Mouse (Mus musculus) heart, postnatal 10 days (tissue): ENCODE measurements around the gene Rptor. TPM values are rescaled to one million over a fixed set of nuclear protein-coding genes. Genes with fewer than 3 reads are reported as not detected.

Experiments used
- DNase-seq, 2 experiments: peaks; one replicate each; pipeline ENCODE4 v3.0.0; 2021
- intact Hi-C: fragments of 180-260 bp; cut with DNase I; formaldehyde crosslinking; loops from one replicate; pipeline ENCODE4 v1.15.1; 2025
- total RNA-seq, 2 experiments: library from RNA; stranded (reverse); gene quantifications; 2 replicates each; pipeline ENCODE4 v1.2.3; 2021

Gene Rptor
- total RNA-seq, 2 experiments from 2014 or later: 39.2 to 40.7 TPM

DNA sequence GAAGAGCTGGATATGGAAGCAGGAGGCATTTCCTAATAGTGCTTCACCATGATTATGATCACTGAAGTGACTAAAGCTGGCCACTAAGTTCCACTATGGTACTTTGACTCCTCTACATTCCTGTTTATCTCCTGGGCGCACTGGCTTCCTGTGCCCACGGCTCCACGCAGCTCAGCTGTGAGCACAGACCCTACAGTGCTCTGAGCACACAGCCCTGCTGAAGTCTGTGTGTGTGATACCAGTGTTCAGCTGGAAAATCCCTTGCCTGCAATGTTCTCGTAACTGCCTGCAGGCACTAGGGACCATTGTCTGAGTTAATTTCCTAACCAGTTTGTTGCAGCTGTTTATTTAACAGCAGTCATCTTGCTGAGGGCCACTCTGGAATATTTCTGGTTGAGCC, 223.5 kb downstream of the Rptor start:
- intact Hi-C loops: no loop called here
- DNase-seq: no peak

DNA sequence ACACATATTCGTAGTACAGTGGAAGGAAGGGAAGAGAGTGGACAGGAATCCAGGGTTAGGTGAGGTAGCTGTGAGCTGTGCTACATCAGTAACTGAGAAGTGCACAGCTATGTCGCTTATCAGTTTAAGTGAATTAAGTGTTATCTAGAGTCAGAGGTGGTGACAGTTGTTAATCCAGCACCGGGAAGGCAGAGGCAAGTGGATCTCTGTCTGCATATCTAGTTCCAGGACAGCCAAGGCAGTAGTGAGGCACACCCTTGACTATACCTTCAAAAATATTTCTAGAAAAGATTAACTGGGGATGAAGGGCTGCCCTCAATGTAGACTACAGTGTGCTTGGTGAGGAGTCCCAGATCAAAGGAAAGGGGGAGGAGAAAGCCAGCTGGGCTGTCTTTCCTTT, 226.4 kb downstream of the Rptor start:
- no peak for DNase-seq
- intact Hi-C loops: no loop called here

DNA sequence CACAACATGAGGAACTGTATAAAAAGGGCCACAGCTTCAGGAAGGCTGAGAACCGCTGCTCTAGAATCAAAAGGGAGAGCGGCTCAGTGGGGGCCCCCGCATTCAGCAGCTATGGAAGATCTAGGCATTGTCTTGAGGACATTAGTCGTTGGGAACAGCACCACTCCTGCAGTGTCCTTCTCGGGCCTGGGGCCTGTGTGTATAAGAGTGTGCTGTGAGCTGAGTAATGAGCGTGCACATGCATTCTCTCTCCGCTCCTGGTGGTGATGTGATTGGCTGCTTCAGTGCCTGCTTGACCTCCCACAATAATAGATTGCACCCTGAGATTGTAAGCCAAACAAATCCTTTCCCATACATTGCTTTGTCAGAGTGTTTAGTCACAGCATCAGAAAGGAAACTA, 229.0 kb downstream of the Rptor start:
- intact Hi-C loops: no loop called here
- DNase-seq: no peak

DNA sequence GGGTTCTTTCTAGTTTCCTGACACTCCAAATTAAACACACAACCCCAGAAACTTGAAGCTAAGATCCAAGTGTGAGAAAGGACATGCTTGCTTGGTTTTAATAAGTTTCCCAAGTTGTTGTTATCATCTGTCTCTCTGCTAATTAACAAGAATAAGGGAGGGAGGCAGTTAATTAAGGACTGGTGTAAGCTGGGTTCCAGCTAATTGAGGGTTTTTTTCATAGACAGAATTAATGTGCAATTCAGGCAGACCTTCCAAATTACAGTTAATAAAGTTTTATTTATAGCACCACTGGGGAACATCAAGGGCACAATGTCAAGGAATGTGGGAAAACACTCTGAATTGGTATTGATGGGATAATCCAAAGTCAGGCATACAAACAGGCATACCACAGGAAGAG, 230.6 kb downstream of the Rptor start:
- intact Hi-C loops: no loop called here
- no peak for DNase-seq

DNA sequence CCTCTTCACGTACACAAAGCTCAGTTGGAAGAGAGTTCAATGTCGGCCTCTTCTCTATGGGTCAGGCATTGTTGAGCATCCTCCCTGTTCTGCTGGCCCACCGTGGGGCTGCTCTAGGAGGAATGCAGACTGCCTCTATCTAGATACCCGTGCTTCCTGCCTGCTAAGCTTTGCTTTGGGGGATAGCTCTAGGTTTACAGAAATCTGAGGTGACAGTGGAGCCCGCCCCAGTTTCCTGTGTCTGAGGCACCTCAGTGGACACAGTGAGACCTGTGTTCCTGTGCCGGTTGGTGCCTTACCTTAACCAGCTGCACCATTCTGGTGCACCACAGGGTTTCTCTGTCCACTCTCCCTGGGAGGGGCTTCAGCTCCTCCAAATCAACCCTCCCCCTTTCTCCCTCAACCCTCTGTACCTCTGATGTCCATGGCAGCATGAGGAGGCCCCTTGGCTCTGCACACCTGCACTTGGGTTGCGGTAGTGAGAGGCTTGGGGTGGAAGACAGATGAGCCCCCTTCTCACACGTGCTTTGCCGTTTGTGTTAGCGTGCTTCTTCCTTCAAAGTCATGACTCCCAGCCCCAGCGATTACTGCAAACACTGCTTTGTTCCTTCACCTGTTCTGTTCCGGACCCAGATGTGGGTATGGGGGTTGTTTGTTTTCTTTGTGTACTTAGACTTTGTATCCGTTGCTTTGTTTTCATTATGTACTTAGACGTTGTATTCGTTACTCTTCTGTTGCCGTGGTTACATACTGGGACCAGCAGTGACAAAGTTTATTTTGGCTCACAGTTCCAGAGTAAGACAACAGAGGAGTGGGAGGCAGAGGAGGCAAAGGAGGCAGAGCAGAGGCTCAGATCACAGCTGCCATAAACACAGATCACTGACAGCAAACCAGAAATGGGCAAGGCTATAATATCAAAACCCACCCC, 231.4 kb downstream of the Rptor start:
- no peak for DNase-seq
- intact Hi-C loops: no loop called here

DNA sequence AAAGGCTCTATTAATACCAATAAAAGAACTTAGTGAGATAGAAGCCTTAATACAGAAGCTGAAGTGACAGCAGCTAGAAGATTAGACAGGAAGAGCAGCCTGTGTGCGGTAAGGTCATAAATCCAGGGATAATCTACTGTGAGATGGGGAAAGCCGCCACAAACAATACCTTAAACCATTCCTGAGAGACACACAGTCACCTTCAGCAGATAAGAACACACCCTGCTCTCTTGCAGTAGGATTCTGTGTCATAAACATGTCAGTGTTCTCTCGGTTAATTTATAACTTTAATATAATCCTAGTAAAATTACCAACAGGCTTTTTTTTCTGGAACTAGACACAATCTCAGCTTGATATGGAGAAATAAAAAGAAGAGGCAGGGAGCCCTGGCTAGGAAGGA, 233.6 kb downstream of the Rptor start:
- DNase-seq: no peak
- intact Hi-C loops: no loop called here

DNA sequence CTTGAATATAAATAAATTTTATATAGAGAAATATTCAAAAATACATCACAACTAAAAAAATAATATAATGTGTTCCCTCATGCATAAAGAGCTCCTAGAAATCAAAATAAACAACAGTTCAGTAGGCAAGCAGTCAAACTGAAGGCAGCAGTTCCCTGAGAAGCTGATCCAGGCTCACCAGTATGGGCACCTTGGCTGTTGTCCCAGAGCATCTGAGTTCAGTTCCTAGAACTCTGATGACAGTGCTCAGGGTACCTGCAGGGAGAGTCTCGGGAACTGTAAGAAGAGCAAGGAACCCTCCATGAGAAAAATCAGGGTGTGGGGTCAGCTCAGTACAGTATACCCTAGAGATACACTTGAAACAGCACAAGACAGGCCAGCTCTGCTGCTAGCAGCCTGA, 235.1 kb downstream of the Rptor start:
- intact Hi-C loops: no loop called here

DNA sequence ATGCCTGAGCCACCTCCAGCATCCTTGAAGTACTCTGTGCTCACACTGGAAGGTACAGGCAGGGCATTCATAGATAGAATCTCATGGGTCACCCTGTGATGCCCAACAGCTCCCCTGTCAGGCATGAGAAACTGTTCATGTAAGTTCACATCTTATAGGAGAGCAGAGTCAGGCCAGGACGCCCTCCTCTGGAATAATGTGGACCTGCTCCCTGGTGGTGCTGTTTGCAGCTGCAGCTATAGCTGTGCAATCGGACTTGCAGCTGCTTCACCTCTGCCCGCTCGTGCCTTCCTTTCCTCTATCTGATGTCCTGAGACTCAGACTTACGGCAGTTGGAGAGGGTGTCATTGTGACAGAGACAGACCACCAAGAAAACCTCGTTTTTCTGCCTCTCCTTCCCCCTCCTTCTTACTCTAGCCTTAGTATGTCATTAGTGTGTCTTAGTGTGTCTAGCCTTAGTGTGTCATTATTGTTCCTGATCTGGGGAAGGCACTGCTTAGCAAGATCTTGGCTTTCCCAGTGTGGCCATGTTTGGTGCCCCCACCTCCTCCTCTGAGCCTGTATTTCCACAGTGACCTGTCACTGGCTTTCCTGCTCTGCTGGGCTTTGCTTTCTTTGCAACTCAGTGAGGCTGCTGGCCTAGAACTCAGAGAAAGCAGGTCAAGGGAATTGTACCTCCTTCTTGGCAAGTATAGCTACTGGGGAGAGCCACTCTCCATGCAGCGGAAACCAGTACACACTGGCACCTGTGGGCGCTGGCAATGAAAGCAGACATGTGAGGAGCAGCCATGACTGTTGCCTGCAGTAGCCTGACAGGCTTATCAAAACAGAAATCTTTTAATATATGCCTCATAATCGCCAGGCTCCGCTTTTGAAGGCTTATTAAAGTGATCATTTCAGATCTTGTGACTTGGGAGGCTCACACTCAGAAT, 237.0 kb downstream of the Rptor start:
- intact Hi-C loops: no loop called here
- DNase-seq: no peak

More for the DNA sequence above, 235.1 kb downstream of the Rptor start:
- DNase-seq: no peak

DNA sequence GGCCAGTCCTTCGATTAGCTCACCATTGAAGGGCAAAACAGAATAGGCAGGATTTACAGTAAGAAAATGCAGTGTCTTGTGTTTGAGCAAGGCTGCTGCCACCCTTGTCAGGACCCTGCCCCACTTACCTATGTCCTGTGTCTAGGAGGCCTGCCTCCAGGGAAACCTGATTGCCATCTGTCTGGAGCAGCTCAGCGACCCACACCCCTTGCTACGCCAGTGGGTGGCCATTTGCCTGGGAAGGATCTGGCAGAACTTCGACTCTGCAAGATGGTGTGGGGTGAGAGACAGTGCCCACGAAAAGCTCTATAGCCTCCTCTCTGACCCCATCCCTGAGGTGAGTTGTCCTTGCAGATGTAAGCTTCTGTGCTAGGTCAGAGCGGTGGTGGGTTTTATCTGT, 243.9 kb downstream of the Rptor start:
- intact Hi-C loops: no loop called here

DNA sequence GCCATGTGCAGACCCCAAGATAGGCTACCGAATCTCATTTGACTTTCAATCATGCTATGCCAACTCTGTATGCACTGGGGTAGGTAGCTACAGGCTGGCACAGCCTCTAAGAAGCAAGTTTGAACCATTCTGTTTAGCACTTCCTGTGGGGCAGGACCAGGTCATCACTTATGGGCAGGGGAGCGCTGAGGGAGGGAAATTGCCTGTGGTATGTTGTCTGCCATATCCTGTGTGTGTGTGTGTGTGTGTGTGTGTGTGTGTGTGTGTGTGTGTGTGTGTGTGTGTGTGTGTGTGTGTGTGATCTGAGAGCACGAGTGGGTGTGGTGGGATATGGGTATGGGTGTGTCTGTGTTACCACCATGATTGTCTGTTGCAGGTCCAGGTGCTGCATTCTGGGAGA, 244.4 kb downstream of the Rptor start:
- no peak for DNase-seq
- intact Hi-C loops: no loop called here

More for the DNA sequence above, 243.9 kb downstream of the Rptor start:
- DNase-seq: no peak

DNA sequence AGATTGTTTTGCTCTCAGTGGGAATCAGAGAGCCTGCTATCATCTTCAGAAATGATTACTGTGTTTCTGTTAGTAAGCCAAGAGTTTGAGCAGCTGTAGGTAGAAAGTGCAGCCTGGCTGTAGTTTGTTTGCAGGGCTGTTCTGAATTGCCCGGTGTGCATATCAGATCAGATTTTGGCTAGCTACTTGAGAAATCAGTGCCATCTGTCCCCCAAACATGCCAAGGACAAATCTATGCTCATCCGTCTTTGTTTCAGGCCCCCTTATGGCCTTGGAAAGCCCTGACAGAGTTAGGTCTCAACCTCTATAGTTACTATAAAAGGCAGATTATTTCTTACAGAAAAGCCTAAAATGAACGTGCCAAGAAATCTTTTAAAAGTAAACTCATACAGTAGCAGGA, 244.9 kb downstream of the Rptor start:
- intact Hi-C loops: no loop called here
- DNase-seq: no peak

DNA sequence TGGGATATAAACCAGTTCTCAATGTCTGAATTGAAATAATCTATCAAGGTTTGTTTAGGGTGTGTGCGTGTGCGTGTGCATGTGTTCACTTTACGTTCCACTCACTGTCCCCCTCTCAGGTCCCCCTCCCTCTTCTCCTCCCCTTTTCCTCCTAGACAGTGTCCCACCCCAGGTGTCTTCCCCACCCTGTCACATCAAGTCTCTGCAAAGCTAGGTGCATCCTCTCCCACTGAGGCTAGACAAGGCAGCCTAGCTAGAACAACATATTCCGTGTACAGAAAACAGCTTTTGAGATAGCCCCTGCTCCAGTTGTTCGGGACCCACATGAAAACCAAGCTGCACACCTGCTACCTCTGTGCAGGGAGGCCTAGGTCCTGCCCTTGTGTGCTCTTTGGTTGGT, 245.5 kb downstream of the Rptor start:
- intact Hi-C loops: no loop called here

DNA sequence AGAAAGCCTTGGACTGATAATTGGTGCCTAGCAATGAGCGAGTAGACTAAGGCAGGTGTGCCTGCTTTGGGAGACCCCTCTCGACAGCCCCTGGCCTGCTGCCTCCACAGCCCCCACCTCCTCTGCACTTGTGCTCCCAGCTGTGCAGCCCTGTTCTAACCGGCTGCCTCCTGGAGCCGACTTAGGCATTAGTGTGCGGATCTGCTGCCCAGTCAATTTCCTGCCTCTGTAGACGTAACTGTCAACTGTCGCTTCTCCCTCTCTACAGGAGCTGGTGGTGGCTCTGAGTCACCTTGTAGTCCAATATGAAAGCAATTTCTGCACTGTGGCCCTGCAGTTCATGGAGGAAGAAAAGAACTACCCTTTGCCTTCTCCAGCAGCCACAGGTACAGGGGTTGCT, 253.3 kb downstream of the Rptor start:
- intact Hi-C loops: no loop called here
- no peak for DNase-seq

More for the DNA sequence above, 245.5 kb downstream of the Rptor start:
- no peak for DNase-seq

DNA sequence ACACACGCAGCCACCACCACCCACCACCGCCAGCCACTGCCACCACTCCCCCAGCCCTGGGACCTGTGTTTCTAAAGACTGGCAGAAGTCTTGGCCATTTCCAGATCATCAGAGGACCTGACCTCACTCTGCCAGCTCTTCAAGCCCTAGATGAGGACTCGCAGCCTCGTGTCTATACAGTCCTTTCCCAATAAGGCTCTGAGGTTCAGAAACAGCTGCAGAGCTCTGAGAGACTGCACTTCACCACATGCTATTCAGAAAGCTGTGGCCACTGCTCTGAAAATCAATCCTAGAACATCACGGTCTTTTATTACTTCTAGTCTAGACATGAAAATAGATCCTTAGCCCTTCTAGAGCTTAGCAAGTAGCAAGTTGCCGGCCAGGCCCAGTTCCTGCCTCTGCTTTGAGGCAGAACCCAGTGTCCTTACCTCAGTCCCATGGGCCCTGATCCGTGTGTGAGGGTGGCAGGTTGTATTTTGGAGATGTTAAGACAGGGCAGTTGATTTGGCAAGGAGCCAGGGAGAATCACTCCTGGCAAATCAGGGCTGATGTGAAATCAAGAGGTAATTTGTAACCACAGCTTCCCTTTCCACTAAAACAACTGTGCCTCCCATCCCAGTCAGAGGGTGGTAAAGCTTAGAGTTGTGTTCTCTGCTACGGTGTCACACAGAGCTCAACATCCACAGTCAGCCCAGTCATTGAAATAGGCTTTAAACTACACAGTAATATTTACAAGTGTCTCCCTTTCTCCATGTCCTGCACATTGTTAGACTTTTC, 260.0 kb downstream of the Rptor start:
- intact Hi-C loops: no loop called here
- DNase-seq: no peak

DNA sequence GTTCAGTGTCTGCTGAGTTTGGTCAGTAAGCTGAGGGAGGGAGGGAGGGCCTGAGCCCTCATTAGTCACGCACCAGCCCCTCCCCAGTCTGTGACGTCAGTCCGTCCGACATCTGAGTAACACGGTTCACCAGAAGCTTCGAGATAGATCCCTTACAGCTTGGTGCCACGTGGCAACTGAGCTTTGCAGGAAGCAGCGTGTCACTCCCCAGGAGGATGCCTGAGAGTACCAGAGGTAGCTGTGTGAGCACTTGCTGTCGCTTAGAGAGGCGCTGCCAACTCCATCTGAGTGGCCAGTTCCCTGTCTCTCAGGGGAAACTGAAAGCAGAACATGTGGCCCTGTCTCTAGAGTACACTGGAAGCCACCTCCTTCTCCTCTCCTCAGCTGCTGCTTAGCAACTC, 260.7 kb downstream of the Rptor start:
- DNase-seq: peak; percentile 29 to 32
- intact Hi-C loops: no loop called here

DNA sequence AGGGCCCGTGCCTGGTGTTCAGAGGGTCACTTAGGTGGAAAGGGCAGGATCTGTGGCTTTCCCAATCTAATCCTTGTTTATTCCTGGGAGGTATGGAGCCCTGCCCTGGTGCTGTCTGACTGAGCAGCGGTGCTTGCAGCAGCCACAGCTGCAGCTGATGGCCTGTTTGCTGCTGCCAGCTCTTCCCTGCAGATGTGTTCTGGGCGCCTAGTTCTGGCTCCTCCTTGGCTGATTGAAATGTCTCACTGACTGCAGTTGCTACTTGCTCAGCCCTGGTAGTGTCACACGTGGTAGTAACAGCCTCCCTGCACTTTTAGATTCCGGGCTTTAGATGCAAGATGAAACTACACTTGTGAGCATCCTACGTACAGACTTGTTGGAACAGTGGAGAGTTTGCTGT, 264.1 kb downstream of the Rptor start:
- intact Hi-C loops: no loop called here
- DNase-seq: no peak

DNA sequence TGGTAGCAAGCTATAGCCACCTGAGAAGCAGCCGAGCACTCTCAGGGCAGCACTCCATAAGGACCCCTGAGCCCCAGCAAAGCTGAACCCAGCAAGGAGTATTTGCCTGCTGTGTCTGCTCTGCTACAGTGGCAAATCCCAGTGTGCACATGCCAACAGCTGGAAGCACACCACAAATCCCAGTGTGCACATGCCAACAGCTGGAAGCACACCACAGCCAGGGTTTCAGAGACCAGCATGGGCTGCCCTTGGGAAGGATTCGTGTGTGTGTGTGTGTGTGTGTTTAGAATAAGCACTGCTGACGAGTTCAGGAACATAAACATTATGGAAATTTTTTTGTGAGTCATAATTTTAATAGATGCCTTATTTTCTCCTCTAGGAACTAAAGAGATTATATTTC, 265.4 kb downstream of the Rptor start:
- intact Hi-C loops: no loop called here
- no peak for DNase-seq

DNA sequence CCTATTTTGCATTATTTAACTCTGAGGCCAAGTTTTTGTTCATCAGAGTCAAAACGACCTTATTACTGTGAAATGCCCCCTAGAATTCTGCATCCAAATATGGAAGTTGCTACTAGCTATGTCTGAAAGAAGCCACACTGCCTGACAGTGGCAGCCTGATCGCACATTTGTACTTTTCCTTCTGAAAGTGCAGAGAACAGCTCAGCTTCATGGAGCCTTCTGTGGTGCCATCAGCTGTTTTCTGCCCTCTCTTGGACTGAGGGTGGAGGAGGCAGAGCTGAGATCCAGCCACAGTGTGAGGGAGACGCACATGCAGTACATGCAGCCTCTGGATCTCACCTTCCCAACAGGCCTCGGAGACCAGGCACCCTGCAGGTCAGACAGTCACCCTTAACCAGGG, 265.9 kb downstream of the Rptor start:
- no peak for DNase-seq
- intact Hi-C loops: no loop called here

DNA sequence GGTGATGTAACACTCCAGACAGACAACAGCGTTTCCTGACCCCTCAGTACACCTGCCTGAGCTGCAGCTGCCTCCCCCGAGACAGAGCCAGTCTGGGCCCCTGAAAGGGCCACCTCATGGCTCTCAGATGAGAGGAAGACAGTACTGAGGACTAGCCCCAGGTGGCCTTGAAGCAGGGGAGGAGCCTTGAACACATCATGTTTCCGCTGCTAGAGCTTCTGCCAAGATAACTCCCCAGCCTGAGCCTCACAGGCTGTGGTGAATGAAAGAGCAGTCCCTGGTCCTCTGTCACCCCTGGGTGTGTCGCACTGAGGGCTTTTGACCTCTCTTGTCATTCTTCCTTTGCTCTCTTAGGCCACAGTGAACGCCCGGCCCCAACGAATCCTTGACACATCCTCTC, 268.4 kb downstream of the Rptor start:
- DNase-seq: no peak

DNA sequence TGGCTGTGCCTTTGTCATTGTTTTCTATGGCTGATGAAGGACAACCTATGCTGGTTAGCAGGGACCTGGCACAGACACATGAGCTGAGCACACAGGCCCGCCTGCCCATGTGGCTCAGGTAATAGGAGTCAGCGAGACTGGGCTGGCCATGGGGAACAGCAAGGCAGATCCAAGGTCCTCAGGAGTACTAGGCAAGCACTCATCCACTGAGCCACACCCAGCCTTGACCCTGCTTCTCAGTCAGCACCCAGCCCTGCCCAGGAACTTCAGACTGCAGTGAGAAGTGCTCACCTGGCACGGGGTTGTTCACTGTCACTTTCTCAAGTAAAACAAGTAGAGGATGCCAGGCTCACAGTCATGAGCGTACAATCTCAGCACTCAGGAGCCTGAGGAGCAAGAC, 270.9 kb downstream of the Rptor start:
- intact Hi-C loops: no loop called here
- DNase-seq: no peak

More for the DNA sequence above, 268.4 kb downstream of the Rptor start:
- intact Hi-C loops: no loop called here

DNA sequence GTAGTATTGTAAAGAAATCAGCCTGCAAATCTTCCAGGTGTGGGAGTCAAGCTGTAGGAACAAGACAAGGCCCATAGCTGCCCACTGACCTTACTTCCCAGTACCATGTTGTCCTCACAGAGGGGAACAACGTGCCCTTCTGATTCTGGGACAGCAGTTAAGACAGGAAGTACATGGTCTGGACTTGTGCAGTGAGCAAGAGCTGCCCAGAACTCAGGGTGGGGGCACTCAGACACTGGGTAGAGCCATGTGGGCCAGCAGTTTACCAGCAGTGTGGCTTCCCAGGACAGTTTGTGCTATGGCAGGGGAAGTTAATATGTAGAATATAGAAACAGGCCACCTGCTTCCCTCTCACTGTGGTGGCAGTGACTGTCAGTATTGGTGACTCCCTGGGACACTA, 272.1 kb downstream of the Rptor start:
- no peak for DNase-seq
- intact Hi-C loops: no loop called here
